Mouse (Mus musculus) E14TG2a.4 (cell line): ENCODE data around the gene Tmem106b.

Experiments used
- H3K27me3 ChIP-seq: 2 replicates; pipeline ENCODE4 v1.6.1; 2014; ENCODE audit warnings: low read length, control low read depth; ENCODE audit not compliant: insufficient read depth
- H3K36me3 ChIP-seq: 2 replicates; pipeline ENCODE4 v1.6.1; 2014; ENCODE audit warnings: low read length, control low read depth; ENCODE audit not compliant: insufficient read depth
- H3K4me1 ChIP-seq: replicated peaks from 2 replicates; pipeline ENCODE4 v1.6.1; 2014; ENCODE audit warnings: low read depth, low read length, control low read depth
- H3K4me3 ChIP-seq: replicated peaks from 2 replicates; pipeline ENCODE4 v1.5.1; 2014; ENCODE audit warnings: mild to moderate bottlenecking, low read length
- H3K9me3 ChIP-seq: 2 replicates; pipeline ENCODE4 v1.6.1; 2014; ENCODE audit warnings: low read length, control low read depth
- CTCF ChIP-seq: conservative IDR thresholded peaks from 2 replicates; pipeline ENCODE4 v1.5.1; 2014; ENCODE audit warnings: low read length
- NANOG ChIP-seq: IDR thresholded peaks from 2 replicates; pipeline ENCODE4 v1.6.1; 2014; ENCODE audit warnings: borderline replicate concordance, low read length, mixed read lengths
- POU5F1 ChIP-seq: IDR thresholded peaks from 2 replicates; pipeline ENCODE4 v1.6.1; 2014; ENCODE audit warnings: low read length, borderline replicate concordance

Tmem106b gene

GRCm38 (mm10) chr6:13062691-13063255, 6.8 kb upstream of the Tmem106b start:
- no peak overlapping the region for H3K4me3 ChIP-seq
- H3K4me1 ChIP-seq: 0 out of 2 replicates have a peak, but pooled peaks cover 5% of the 10 kb centered on the region
- no peaks in the 10 kb centered on the region for H3K36me3 ChIP-seq
- H3K27me3 ChIP-seq: no peaks in the 10 kb centered on the region
- no peaks in the 10 kb centered on the region for H3K9me3 ChIP-seq
- no peak for TF ChIP-seq NANOG
- no peak for TF ChIP-seq POU5F1
- TF ChIP-seq CTCF: no peak

GRCm38 (mm10) chr6:13070147-13070425, 527 bp downstream of the Tmem106b start:
- H3K9me3 ChIP-seq: no peaks in the 10 kb centered on the region

GRCm38 (mm10) chr6:13070485-13070884, 926 bp downstream of the Tmem106b start:
- peaks cover 27% of the 10 kb centered on the region for H3K36me3 ChIP-seq

More at GRCm38 (mm10) chr6:13070147-13070425, 527 bp downstream of the Tmem106b start:
- Histone ChIP-seq H3K4me3 (peak overlapping the region; percentile 94), H3K4me1 (peaks cover 17% of the 10 kb centered on the region), H3K27me3 (no peaks in the 10 kb centered on the region), H3K36me3 (peaks cover 24% of the 10 kb centered on the region)
- no peak for TF ChIP-seq CTCF
- TF ChIP-seq NANOG: no peak
- no peak for TF ChIP-seq POU5F1

GRCm38 (mm10) chr6:13073036-13073435, 3.5 kb downstream of the Tmem106b start:
- H3K9me3 ChIP-seq: no peaks in the 10 kb centered on the region
- no peaks in the 10 kb centered on the region for H3K27me3 ChIP-seq
- no peak overlapping the region for H3K4me3 ChIP-seq
- TF ChIP-seq NANOG (no peak), POU5F1 (no peak), CTCF (no peak)
- peaks cover 33% of the 10 kb centered on the region for H3K36me3 ChIP-seq
- H3K4me1 ChIP-seq: peaks cover 17% of the 10 kb centered on the region

More at GRCm38 (mm10) chr6:13070485-13070884, 926 bp downstream of the Tmem106b start:
- no peaks in the 10 kb centered on the region for H3K9me3 ChIP-seq
- peaks cover 17% of the 10 kb centered on the region for H3K4me1 ChIP-seq
- H3K4me3 ChIP-seq: peak overlapping the region; percentile 94
- H3K27me3 ChIP-seq: no peaks in the 10 kb centered on the region
- no peak for TF ChIP-seq CTCF

- H3K4me3 ChIP-seq: no peak overlapping the region
- H3K4me1 ChIP-seq: peaks cover 16% of the 10 kb centered on the region
- no peaks in the 10 kb centered on the region for H3K9me3 ChIP-seq
- peaks cover 42% of the 10 kb centered on the region for H3K36me3 ChIP-seq
- TF ChIP-seq CTCF: no peak
- no peak for TF ChIP-seq POU5F1
- TF ChIP-seq NANOG: no peak
- H3K27me3 ChIP-seq: no peaks in the 10 kb centered on the region
Observed at GRCm38 (mm10) chr6:13073876-13074275, 4.3 kb downstream of the Tmem106b start.

- TF ChIP-seq POU5F1 (no peak), CTCF (no peak), NANOG (no peak)
- Histone ChIP-seq H3K9me3 (no peaks in the 10 kb centered on the region), H3K36me3 (peaks cover 57% of the 10 kb centered on the region), H3K27me3 (no peaks in the 10 kb centered on the region), H3K4me1 (no peaks in the 10 kb centered on the region), H3K4me3 (no peak overlapping the region)
Observed at GRCm38 (mm10) chr6:13082881-13083280, 13.3 kb downstream of the Tmem106b start.

- Histone ChIP-seq H3K4me3 (no peak overlapping the region), H3K9me3 (peaks cover 3% of the 10 kb centered on the region; the same call in 1 of the 2 replicates), H3K27me3 (no peaks in the 10 kb centered on the region), H3K4me1 (peaks cover 19% of the 10 kb centered on the region), H3K36me3 (no peaks in the 10 kb centered on the region)
- TF ChIP-seq CTCF (no peak), POU5F1 (no peak), NANOG (no peak)
Observed at GRCm38 (mm10) chr6:13096656-13097435, 27.3 kb downstream of the Tmem106b start.

GRCm38 (mm10) chr6:13100137-13100536, 30.6 kb downstream of the Tmem106b start:
- no peak for TF ChIP-seq POU5F1

GRCm38 (mm10) chr6:13108662-13109061, 39.1 kb downstream of the Tmem106b start:
- H3K4me1 ChIP-seq: no peaks in the 10 kb centered on the region
- TF ChIP-seq CTCF (no peak), NANOG (no peak), POU5F1 (no peak)
- H3K9me3 ChIP-seq: no peaks in the 10 kb centered on the region
- no peak overlapping the region for H3K4me3 ChIP-seq
- no peaks in the 10 kb centered on the region for H3K36me3 ChIP-seq
- no peaks in the 10 kb centered on the region for H3K27me3 ChIP-seq

More at GRCm38 (mm10) chr6:13100137-13100536, 30.6 kb downstream of the Tmem106b start:
- H3K27me3 ChIP-seq: no peaks in the 10 kb centered on the region
- H3K4me1 ChIP-seq: peaks cover 19% of the 10 kb centered on the region
- H3K4me3 ChIP-seq: no peak overlapping the region
- no peaks in the 10 kb centered on the region for H3K36me3 ChIP-seq
- H3K9me3 ChIP-seq: no peaks in the 10 kb centered on the region
